Mouse (Mus musculus) heart, embryonic 11.5 days (tissue): ENCODE measurements around the gene Med18. TPM values are rescaled to one million over a fixed set of nuclear protein-coding genes. Genes with fewer than 3 reads are reported as not detected.
A peak's percentile ranks its signal among the peaks of the same experiment; 100 is the strongest.

Source experiments
- ATAC-seq: fragments of 200-750 bp; cut with Nextera tagmentation; replicated peaks from 2 replicates; pipeline ENCODE4 v1.8.0; 2017; ENCODE audit warnings: moderate library complexity; ENCODE audit not compliant: insufficient number of reproducible peaks, low FRiP score, low TSS enrichment
- H3K27ac ChIP-seq: fragments of 300-500 bp; sonication (generic); 2 replicates; pipeline ENCODE4 v1.5.1; 2014; ENCODE audit warnings: mild to moderate bottlenecking, low read depth, low read length
- H3K27me3 ChIP-seq: fragments of 300-500 bp; sonication (generic); 2 replicates; pipeline ENCODE4 v1.6.1; 2014; ENCODE audit warnings: mild to moderate bottlenecking, low read length, mixed read lengths; ENCODE audit not compliant: control insufficient read depth, insufficient read depth
- H3K36me3 ChIP-seq: fragments of 300-500 bp; sonication (generic); 2 replicates; pipeline ENCODE4 v1.6.1; 2014; ENCODE audit warnings: mild to moderate bottlenecking, low read length, moderate library complexity, mixed read lengths; ENCODE audit not compliant: control insufficient read depth, insufficient read depth
- H3K4me1 ChIP-seq: fragments of 300-500 bp; sonication (generic); 2 replicates; pipeline ENCODE4 v1.6.1; 2014; ENCODE audit warnings: low read length; ENCODE audit not compliant: control insufficient read depth, insufficient read depth
- H3K4me2 ChIP-seq: fragments of 300-500 bp; sonication (generic); 2 replicates; pipeline ENCODE4 v1.6.1; 2014; ENCODE audit warnings: mild to moderate bottlenecking, moderate library complexity
- H3K4me3 ChIP-seq: fragments of 300-500 bp; sonication (generic); 2 replicates; pipeline ENCODE4 v1.5.1; 2014; ENCODE audit warnings: low read depth, low read length
- H3K9ac ChIP-seq: fragments of 300-500 bp; sonication (generic); 2 replicates; pipeline ENCODE4 v1.6.1; 2014; ENCODE audit warnings: mild to moderate bottlenecking, low read depth, low read length, moderate library complexity
- H3K9me3 ChIP-seq: fragments of 300-500 bp; sonication (generic); replicated peaks from 2 replicates; pipeline ENCODE4 v1.6.1; 2016; ENCODE audit warnings: low read length; ENCODE audit not compliant: control insufficient read depth
- WGBS: fragments of 180-500 bp; shearing (Covaris S2); extraction: QIAGEN DNeasy Blood & Tissue Kit; methylation state at CpG from one replicate; pipeline ENCODE4 v1.1.7; 2014; ENCODE audit not compliant: insufficient replicate concordance; 5-methylcytosine and 5-hydroxymethylcytosine counted together
- polyA plus RNA-seq: library from polyadenylated mRNA; unstranded; fragments of >200 nt; fragmentation: Nextera tagmentation; extraction: Ambion mirVana; gene quantifications from 2 replicates; pipeline ENCODE4 v1.2.1, GENCODE M21; 2014

Med18 gene
- polyA plus RNA-seq, 1 experiment from 2014 or later = 17.4 TPM

DNA sequence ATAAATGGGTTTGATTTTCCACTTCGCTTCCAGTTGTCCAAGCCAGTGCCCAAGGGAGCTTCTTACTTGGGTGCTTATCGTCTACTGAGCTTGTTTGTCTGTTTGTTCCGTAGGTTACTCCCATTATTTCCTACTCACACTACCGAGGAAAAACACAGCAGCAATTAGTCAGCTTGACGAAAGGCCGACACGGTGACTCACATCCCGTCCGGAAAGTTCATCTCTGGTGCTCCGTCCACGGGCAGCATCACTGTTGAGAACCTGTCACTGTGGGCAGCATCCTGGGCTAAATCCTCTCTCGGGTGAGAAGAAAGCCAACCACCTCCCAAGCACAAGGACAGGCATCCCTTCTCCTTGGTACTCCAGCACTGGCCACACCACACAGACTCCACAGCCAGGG, 17.6 kb downstream of the Med18 start:
- Histone ChIP-seq H3K4me2 (no peak overlapping the region), H3K9ac (no peak overlapping the region), H3K27ac (no peak overlapping the region), H3K27me3 (no peaks in the 10 kb centered on the region), H3K36me3 (no peaks in the 10 kb centered on the region), H3K4me1 (no peaks in the 10 kb centered on the region), H3K4me3 (no peak overlapping the region), H3K9me3 (no peaks in the 10 kb centered on the region)
- no peak for ATAC-seq
- 63% methylated on average over 12 of the region's 12 CpGs for WGBS

DNA sequence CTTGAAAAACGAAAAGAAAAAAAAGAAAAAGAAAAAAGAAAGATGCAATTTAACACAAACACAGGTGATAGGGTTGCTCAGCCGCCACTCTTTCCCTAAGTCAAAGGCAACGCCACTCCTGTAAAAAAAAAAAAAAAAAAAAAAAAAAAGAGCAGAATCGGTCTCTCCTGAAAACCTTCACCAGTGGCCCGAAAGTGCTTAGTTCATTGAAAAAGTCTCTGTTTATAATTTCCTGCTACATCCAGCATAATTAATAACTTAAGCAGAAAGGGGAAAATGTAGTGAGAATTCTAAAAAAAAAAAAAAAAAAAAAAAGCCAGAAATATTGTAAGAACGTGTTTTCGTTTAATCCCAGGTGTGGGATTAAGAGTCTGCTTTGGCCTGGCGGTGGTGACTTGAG, 19.2 kb downstream of the Med18 start:
- H3K27ac ChIP-seq = no peak overlapping the region
- no peaks in the 10 kb centered on the region for H3K4me1 ChIP-seq
- no peak overlapping the region for H3K9ac ChIP-seq
- H3K27me3 ChIP-seq = no peaks in the 10 kb centered on the region
- no peak for ATAC-seq
- no peak overlapping the region for H3K4me2 ChIP-seq
- H3K9me3 ChIP-seq = no peaks in the 10 kb centered on the region
- WGBS = 82% methylated on average over 8 of the region's 8 CpGs
- H3K36me3 ChIP-seq = no peaks in the 10 kb centered on the region
- no peak overlapping the region for H3K4me3 ChIP-seq

DNA sequence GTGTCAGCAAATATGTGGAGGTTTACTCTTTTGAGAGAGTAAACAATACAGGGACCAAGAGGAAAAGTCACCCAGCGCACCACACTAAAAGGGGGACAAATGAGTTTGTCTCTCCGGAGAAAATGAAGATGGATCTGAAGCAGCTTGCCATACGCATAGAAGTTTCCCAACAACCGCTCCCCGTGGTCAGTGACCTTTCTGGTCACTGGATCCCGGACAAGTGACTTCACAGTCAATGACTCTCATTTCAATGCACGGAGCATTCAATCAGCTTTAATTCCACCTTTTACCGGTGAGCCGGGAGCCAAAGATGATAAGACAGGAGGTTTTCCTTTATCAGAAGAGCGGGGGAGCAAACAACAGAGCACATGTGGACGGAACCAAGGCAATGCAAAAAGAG, 25.9 kb downstream of the Med18 start:
- no peak for ATAC-seq
- no peaks in the 10 kb centered on the region for H3K27me3 ChIP-seq
- H3K4me2 ChIP-seq = no peak overlapping the region
- H3K4me3 ChIP-seq = no peak overlapping the region
- 46% methylated on average over 11 of the region's 11 CpGs for WGBS
- H3K9me3 ChIP-seq = no peaks in the 10 kb centered on the region
- H3K9ac ChIP-seq = no peak overlapping the region
- H3K36me3 ChIP-seq = no peaks in the 10 kb centered on the region
- H3K4me1 ChIP-seq = peaks cover 3% of the 10 kb centered on the region; the same call in 1 of the 2 replicates
- H3K27ac ChIP-seq = no peak overlapping the region

DNA sequence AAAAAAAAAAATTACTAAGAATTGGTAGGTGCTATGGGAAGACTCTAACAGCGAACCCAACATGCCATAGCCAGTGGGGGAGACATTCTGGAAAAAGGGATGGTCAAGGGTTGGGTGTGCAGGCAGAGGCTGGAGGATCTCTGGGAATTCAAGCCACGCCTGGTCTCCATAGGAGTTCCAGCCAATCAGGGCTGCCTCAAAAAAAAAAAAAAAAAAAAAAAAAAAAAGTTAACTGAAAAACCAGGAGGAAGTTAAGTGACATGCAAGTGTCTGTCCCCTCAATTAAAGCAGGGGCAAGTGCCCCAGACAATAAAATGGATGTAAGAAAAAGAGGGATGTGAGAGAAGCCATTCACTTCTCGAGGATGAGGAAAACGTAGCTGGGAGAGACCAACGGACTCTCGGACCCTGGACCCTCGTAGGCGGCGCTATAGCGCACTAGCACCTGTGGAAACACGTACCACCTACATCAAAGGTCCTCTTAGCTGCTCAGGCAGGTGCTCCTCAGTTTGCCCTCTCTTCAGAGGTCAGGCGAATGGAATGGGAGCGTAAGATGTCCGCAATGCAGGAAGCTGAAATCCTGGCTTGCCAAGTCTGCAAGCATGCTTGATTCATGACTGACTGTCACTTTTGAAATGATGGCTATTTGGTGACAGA, 30.9 kb downstream of the Med18 start:
- H3K27ac ChIP-seq = no peak overlapping the region
- no peak for ATAC-seq
- H3K27me3 ChIP-seq = no peaks in the 10 kb centered on the region
- peak overlapping the region; percentile 16 for H3K4me3 ChIP-seq
- no peaks in the 10 kb centered on the region for H3K36me3 ChIP-seq
- peaks cover 8% of the 10 kb centered on the region; the same call in 1 of the 2 replicates for H3K4me1 ChIP-seq
- H3K9me3 ChIP-seq = no peaks in the 10 kb centered on the region
- H3K9ac ChIP-seq = 0 out of 2 replicates have a peak overlapping the region, but pooled peaks have one; percentile 49
- H3K4me2 ChIP-seq = peak overlapping the region; percentile 56
- 10% methylated on average over 14 of the region's 14 CpGs for WGBS

DNA sequence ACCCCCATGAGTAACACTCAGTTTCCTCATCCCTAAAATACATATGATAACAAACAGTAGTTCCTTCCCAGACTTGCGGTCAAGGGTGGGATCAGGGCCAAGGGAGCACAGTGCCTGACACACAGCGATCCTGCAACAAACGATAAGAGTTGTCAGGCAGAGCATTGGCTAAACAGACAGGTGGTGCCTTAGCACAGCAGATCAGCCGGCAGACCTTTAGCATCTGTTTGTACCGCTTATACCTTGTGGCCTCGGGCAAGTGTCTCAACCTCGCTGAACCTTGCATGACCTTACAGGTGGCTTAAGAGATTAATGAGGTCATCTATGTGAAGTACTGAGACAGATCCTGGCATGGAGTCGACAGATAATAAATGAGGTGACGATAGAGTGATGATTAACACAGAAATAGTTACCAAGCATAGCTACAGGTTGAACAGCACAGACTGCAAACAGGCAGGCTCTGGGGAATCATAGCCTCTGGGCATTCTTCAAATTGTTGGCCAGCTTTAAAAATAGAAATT, 35.6 kb downstream of the Med18 start:
- no peaks in the 10 kb centered on the region for H3K36me3 ChIP-seq
- H3K27ac ChIP-seq = peak overlapping the region; percentile 52
- H3K4me1 ChIP-seq = peaks cover 12% of the 10 kb centered on the region; the same call in 1 of the 2 replicates
- no peaks in the 10 kb centered on the region for H3K9me3 ChIP-seq
- H3K9ac ChIP-seq = no peak overlapping the region
- no peak overlapping the region for H3K4me3 ChIP-seq
- H3K4me2 ChIP-seq = peak overlapping the region; percentile 1; the same call in 1 of the 2 replicates
- WGBS = 15% methylated on average over 9 of the region's 9 CpGs
- no peaks in the 10 kb centered on the region for H3K27me3 ChIP-seq
- ATAC-seq = peak; percentile 85

DNA sequence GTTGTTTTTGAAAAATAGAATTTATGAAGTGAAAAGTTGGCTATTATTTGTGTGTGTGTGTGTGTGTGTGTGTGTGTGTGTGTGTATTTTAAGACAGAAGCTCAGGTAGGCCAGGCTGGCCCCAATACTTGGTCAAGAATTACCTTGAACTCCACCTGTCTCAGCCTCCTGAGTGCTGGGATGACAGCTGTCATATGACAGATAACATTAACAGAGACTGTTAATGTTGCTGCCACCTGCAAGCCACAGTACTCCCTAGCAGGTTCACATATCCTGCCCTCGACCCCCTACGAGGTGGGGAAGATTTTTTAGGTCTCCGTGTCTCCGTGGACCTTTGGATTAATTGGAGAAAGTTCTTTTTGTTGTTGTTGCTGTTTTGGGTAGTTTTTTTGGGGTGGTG, 36.2 kb downstream of the Med18 start:
- no peak for ATAC-seq
- peaks cover 9% of the 10 kb centered on the region; the same call in 1 of the 2 replicates for H3K4me1 ChIP-seq
- H3K4me2 ChIP-seq = 0 out of 2 replicates have a peak overlapping the region, but pooled peaks have one; percentile 1
- 71% methylated on average over 4 of the region's 4 CpGs for WGBS
- 0 out of 2 replicates have a peak overlapping the region, but pooled peaks have one; percentile 52 for H3K27ac ChIP-seq
- H3K9me3 ChIP-seq = no peaks in the 10 kb centered on the region
- H3K27me3 ChIP-seq = no peaks in the 10 kb centered on the region
- no peak overlapping the region for H3K9ac ChIP-seq
- H3K36me3 ChIP-seq = no peaks in the 10 kb centered on the region
- H3K4me3 ChIP-seq = no peak overlapping the region

DNA sequence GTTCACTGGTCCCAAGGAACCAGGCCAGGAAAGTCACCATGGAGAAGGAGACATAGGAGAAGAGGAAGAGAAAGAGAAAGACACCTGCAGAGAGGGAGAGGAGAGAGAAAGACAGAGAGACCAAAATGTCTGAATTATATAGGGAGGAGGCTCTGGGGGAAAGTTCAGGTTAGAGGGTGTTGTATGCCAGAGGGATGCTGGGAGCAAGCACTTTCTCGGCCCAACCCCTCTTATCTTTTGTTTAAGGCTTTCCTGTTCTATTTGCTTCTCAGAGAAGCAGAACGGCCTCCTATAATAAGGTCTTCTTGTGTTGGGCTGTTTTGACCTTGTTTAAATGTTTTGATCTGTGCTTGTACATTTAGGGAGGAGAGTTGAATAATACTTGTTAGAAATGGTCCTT, 37.7 kb downstream of the Med18 start:
- no peaks in the 10 kb centered on the region for H3K9me3 ChIP-seq
- no peak for ATAC-seq
- no peak overlapping the region for H3K27ac ChIP-seq
- no peak overlapping the region for H3K4me2 ChIP-seq
- H3K36me3 ChIP-seq = no peaks in the 10 kb centered on the region
- H3K27me3 ChIP-seq = no peaks in the 10 kb centered on the region
- no peak overlapping the region for H3K9ac ChIP-seq
- WGBS = 31% methylated on average over 2 of the region's 2 CpGs
- H3K4me3 ChIP-seq = no peak overlapping the region
- peaks cover 9% of the 10 kb centered on the region; the same call in 1 of the 2 replicates for H3K4me1 ChIP-seq

DNA sequence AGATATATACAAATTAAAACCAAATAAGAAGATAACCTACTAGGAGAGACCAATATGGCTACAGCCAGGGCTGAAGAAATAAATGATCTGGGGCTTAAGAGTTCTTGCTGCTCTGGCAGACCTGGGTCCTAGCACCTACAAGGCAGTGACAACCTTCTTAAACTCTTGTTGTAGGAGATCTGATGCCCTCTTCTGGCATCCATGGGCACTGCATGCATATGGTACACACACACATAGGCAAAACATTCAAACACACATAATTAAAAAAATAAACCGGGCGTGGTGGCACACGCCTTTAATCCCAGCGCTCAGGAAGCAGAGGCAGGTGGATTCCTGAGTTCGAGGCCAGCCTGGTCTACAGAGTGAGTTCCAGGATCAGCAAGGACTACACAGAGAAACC, 39.0 kb downstream of the Med18 start:
- WGBS = 88% methylated on average over 5 of the region's 5 CpGs
- Histone ChIP-seq H3K4me1 (peaks cover 17% of the 10 kb centered on the region; the same call in 1 of the 2 replicates), H3K4me3 (no peak overlapping the region), H3K9ac (no peak overlapping the region), H3K27me3 (no peaks in the 10 kb centered on the region), H3K36me3 (no peaks in the 10 kb centered on the region), H3K27ac (no peak overlapping the region), H3K9me3 (no peaks in the 10 kb centered on the region), H3K4me2 (no peak overlapping the region)
- no peak for ATAC-seq
